Mouse (Mus musculus): ENCODE results near the gene Olfr742. TPM values are rescaled to one million over a fixed set of nuclear protein-coding genes. Genes with fewer than 3 reads are reported as not detected.

The Olfr742 gene
- not detected in 2 replicates for polyA plus RNA-seq (2015; fragmentation: Nextera tagmentation; extraction: Ambion mirVana)

DNA sequence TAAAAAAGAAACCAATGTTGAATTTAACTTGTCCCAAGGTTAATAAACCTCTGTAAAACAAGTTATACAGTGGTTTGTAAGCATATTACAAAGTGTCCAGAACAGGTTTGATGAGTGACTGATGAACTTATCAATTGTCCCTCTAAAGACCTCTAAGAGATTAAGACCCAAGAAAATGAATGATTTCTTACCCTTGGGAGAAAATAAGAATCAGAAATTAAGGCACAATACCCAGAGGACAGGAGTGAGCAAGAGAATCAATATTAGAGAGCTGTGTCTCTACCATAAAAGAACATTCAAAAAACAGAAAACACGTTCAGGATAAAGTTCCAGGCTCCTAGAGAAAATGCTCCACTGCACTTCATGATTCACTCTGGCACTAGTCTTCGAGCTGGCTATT lies at the start of gene Olfr742:
Olfr742 (plus strand) TSS at position 301 of the 400 bp plus-strand sequence.
- no peak for ATAC-seq
- H3K9me3 ChIP-seq (replicated peaks): no peaks in the 10 kb centered on the region
- no peak within 1 kb of the TSS for H3K4me2 ChIP-seq
- H3K4me3 ChIP-seq: no peak within 1 kb of the TSS
- H3K4me1 ChIP-seq: no peaks in the 10 kb centered on the region
- 68% methylated on average over 2 of the region's 2 CpGs for WGBS
- no peaks in the 10 kb centered on the region for H3K36me3 ChIP-seq (ENCODE audit: poor library complexity, severe bottlenecking)
- H3K27ac ChIP-seq: no peak within 1 kb of the TSS
- H3K27me3 ChIP-seq: no peaks in the 10 kb centered on the region
- no peak within 1 kb of the TSS for H3K9ac ChIP-seq

DNA sequence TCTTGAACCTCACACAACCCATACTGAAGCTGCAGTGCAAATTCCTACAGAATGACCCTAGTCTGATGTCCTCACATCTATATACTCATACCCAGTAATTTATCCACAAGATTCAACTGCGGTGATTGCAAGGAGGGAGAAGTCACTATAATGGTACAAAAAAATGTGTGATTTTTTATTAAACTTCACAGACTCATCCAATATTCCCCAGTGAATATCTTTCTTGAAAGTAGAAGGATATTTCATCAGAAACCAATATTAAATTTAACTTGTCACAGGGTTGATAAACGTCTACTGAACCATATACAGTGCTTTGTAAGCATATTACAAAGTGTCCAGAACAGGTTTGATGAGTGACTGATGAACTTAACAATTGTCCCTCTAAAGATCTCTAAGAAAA lies 31.0 kb upstream of the Olfr742 start, which contains the start of gene Olfr741:
Olfr741 (plus strand) TSS at position 301 of the 400 bp plus-strand sequence.
- Histone ChIP-seq H3K27ac (no peak within 1 kb of the TSS), H3K4me1 (no peaks in the 10 kb centered on the region), H3K9ac (no peak within 1 kb of the TSS), H3K27me3 (no peaks in the 10 kb centered on the region), H3K9me3 (replicated peaks) (no peaks in the 10 kb centered on the region), H3K4me3 (no peak within 1 kb of the TSS), H3K4me2 (no peak within 1 kb of the TSS), H3K36me3 (ENCODE audit: poor library complexity, severe bottlenecking) (no peaks in the 10 kb centered on the region)
- ATAC-seq: no peak
- 75% methylated on average over 2 of the region's 2 CpGs for WGBS

DNA sequence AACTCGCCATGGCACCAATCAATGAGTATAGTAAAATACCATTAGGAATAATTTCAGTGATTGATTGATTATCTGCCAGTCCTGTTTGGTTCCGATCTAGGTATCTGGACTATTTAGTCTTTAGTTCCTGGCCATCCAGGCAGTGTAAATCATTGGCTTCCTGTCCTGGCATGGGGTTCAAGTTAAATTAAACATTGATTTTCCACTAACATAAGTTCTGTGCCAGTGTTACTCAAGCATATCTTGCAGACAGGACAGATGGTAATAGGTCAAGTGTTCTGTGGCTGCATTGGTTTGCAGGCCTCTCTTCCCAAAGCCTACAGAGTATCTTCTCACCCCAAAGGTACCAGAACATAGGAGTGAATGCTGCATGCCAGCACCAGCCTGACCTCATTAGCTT lies 25.0 kb upstream of the Olfr742 start:
- H3K27ac ChIP-seq: no peak overlapping the region
- H3K4me2 ChIP-seq: no peak overlapping the region
- no peaks in the 10 kb centered on the region for H3K36me3 ChIP-seq (ENCODE audit: poor library complexity, severe bottlenecking)
- H3K9me3 ChIP-seq (replicated peaks): 0 out of 2 replicates have a peak, but pooled peaks cover 3% of the 10 kb centered on the region
- H3K4me3 ChIP-seq: no peak overlapping the region
- no peak for ATAC-seq
- H3K4me1 ChIP-seq: no peaks in the 10 kb centered on the region
- H3K27me3 ChIP-seq: no peaks in the 10 kb centered on the region
- WGBS: 72% methylated on average over 2 of the region's 2 CpGs
- H3K9ac ChIP-seq: no peak overlapping the region

DNA sequence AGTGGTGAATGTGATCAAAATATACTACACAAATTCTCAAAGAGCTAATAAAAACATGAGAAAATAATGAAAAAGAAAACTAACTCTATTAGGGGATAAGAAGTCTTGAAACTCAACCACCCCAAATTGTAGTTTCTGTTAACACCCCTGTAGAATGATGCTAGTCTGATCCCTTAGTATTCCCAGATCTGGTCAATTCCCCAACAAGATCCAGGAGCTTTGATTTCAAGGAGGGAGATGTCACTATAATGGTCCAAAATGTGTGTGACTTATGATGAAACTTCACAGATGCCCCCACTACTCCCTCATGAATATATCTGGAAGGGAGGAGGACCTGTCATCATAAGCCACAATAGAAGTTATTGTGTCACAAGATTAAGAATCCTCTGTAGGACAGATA lies 18.1 kb downstream of the Olfr742 start, which contains the start of gene Olfr743:
Olfr743 (plus strand) TSS at position 301 of the 400 bp plus-strand sequence.
- H3K27ac ChIP-seq: no peak within 1 kb of the TSS
- no peak within 1 kb of the TSS for H3K4me2 ChIP-seq
- H3K4me1 ChIP-seq: no peaks in the 10 kb centered on the region
- no peaks in the 10 kb centered on the region for H3K27me3 ChIP-seq
- no peaks in the 10 kb centered on the region for H3K9me3 ChIP-seq (replicated peaks)
- H3K9ac ChIP-seq: no peak within 1 kb of the TSS
- H3K4me3 ChIP-seq: no peak within 1 kb of the TSS
- no peaks in the 10 kb centered on the region for H3K36me3 ChIP-seq (ENCODE audit: poor library complexity, severe bottlenecking)
- ATAC-seq: no peak

DNA sequence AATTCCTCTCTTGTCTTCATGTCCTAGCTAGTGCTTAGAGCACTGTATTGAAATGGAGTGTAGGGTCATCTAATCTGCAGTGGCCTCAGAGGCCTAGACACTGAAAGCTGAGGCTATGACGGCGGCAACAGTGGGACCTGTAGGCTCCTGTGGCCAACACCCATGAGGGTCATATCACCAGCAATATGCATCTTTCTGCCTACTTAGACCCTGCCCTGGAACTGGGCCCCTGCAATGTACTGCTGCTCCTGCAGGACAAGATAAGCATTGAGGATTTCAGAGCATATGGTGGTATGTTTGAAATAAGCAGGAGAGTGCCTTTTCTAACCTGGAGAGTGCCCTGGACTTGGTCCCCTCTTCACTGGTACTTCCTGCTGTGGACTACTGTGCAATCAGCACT lies 49.3 kb downstream of the Olfr742 start:
- Histone ChIP-seq H3K4me1 (no peaks in the 10 kb centered on the region), H3K4me3 (no peak overlapping the region), H3K27me3 (no peaks in the 10 kb centered on the region), H3K9me3 (replicated peaks) (no peaks in the 10 kb centered on the region), H3K9ac (no peak overlapping the region), H3K4me2 (no peak overlapping the region), H3K36me3 (ENCODE audit: poor library complexity, severe bottlenecking) (no peaks in the 10 kb centered on the region), H3K27ac (no peak overlapping the region)
- ATAC-seq: no peak
- WGBS: 88% methylated on average over 2 of the region's 2 CpGs

Other genes with a start within 250 kb of the Olfr742 start
- gene Olfr732, start 219.4 kb upstream of the Olfr742 start, polyA plus RNA-seq (2015; fragmentation: Nextera tagmentation; extraction: Ambion mirVana): not detected in 2 replicates
- not detected in 2 replicates for gene Olfr733, start 202.1 kb upstream of the Olfr742 start, polyA plus RNA-seq (2015; fragmentation: Nextera tagmentation; extraction: Ambion mirVana)
- not detected in 2 replicates for gene Olfr734, start 176.8 kb upstream of the Olfr742 start, polyA plus RNA-seq (2015; fragmentation: Nextera tagmentation; extraction: Ambion mirVana)
- gene Olfr735, start 154.7 kb upstream of the Olfr742 start, polyA plus RNA-seq (2015; fragmentation: Nextera tagmentation; extraction: Ambion mirVana): not detected in 2 replicates
- gene Tlr11, start 145.7 kb upstream of the Olfr742 start, polyA plus RNA-seq (2015; fragmentation: Nextera tagmentation; extraction: Ambion mirVana): not detected in 2 replicates
- not detected in 2 replicates for gene Olfr736, start 122.4 kb upstream of the Olfr742 start, polyA plus RNA-seq (2015; fragmentation: Nextera tagmentation; extraction: Ambion mirVana)
- not detected in 2 replicates for gene Olfr738, start 96.0 kb upstream of the Olfr742 start, polyA plus RNA-seq (2015; fragmentation: Nextera tagmentation; extraction: Ambion mirVana)
- not detected in 2 replicates for gene Olfr739, start 85.0 kb upstream of the Olfr742 start, polyA plus RNA-seq (2015; fragmentation: Nextera tagmentation; extraction: Ambion mirVana)
- gene Olfr740, start 58.1 kb upstream of the Olfr742 start, polyA plus RNA-seq (2015; fragmentation: Nextera tagmentation; extraction: Ambion mirVana): not detected in 2 replicates
- gene Olfr741, start 30.9 kb upstream of the Olfr742 start, polyA plus RNA-seq (2015; fragmentation: Nextera tagmentation; extraction: Ambion mirVana): not detected in 2 replicates
- not detected in 2 replicates for gene Olfr743, start 18.2 kb downstream of the Olfr742 start, polyA plus RNA-seq (2015; fragmentation: Nextera tagmentation; extraction: Ambion mirVana)
- not detected in 2 replicates for gene Olfr744, start 111.3 kb downstream of the Olfr742 start, polyA plus RNA-seq (2015; fragmentation: Nextera tagmentation; extraction: Ambion mirVana)
- not detected in 2 replicates for gene Olfr745, start 135.8 kb downstream of the Olfr742 start, polyA plus RNA-seq (2015; fragmentation: Nextera tagmentation; extraction: Ambion mirVana)
- not detected in 2 replicates for gene Olfr746, start 143.5 kb downstream of the Olfr742 start, polyA plus RNA-seq (2015; fragmentation: Nextera tagmentation; extraction: Ambion mirVana)
- gene Olfr747, start 189.6 kb downstream of the Olfr742 start, polyA plus RNA-seq (2015; fragmentation: Nextera tagmentation; extraction: Ambion mirVana): not detected in 2 replicates
- gene Olfr748, start 203.8 kb downstream of the Olfr742 start, polyA plus RNA-seq (2015; fragmentation: Nextera tagmentation; extraction: Ambion mirVana): not detected in 2 replicates
- gene Olfr749, start 241.5 kb downstream of the Olfr742 start, polyA plus RNA-seq (2015; fragmentation: Nextera tagmentation; extraction: Ambion mirVana): not detected in 2 replicates